Mouse (Mus musculus): ENCODE data around the gene Atxn10. TPM values are rescaled to one million over a fixed set of nuclear protein-coding genes. Genes with fewer than 3 reads are reported as not detected.
A peak's percentile ranks its signal among the peaks of the same experiment; 100 is the strongest.

The Atxn10 gene
- polyA plus RNA-seq, 1 experiment from 2014 or later = 343 TPM

GRCm38 (mm10) chr15:85477584-85477983, 141.5 kb downstream of the Atxn10 start:
- ATAC-seq (ENCODE audit: insufficient number of reproducible peaks, insufficient read depth, low FRiP score, low TSS enrichment, low read depth) = no peak
- no peak overlapping the region for H3K4me3 ChIP-seq
- WGBS = 6% methylated on average over 1 of the region's 1 CpGs
- H3K4me2 ChIP-seq = no peak overlapping the region
- no peak overlapping the region for H3K27ac ChIP-seq
- H3K4me1 ChIP-seq = peaks cover 20% of the 10 kb centered on the region
- no peaks in the 10 kb centered on the region for H3K36me3 ChIP-seq
- no peak overlapping the region for H3K9ac ChIP-seq
- no peaks in the 10 kb centered on the region for H3K9me3 ChIP-seq
- H3K27me3 ChIP-seq = no peaks in the 10 kb centered on the region

- Histone ChIP-seq H3K4me1 (peaks cover 20% of the 10 kb centered on the region), H3K27me3 (no peaks in the 10 kb centered on the region), H3K27ac (peak overlapping the region; percentile 72), H3K36me3 (no peaks in the 10 kb centered on the region), H3K9me3 (no peaks in the 10 kb centered on the region), H3K4me3 (no peak overlapping the region), H3K4me2 (no peak overlapping the region), H3K9ac (no peak overlapping the region)
- ATAC-seq (ENCODE audit: insufficient number of reproducible peaks, insufficient read depth, low FRiP score, low TSS enrichment, low read depth) = no peak
- WGBS = 64% methylated on average over 12 of the region's 12 CpGs
Observed at GRCm38 (mm10) chr15:85479365-85479764, 143.3 kb downstream of the Atxn10 start.

- H3K4me2 ChIP-seq = no peak overlapping the region
- H3K27me3 ChIP-seq = no peaks in the 10 kb centered on the region
- H3K9me3 ChIP-seq = no peaks in the 10 kb centered on the region
- H3K4me3 ChIP-seq = no peak overlapping the region
- 49% methylated on average over 5 of the region's 5 CpGs for WGBS
- H3K4me1 ChIP-seq = peaks cover 20% of the 10 kb centered on the region
- peak overlapping the region; percentile 51; the same call in 1 of the 2 replicates for H3K27ac ChIP-seq
- no peak for ATAC-seq (ENCODE audit: insufficient number of reproducible peaks, insufficient read depth, low FRiP score, low TSS enrichment, low read depth)
- no peak overlapping the region for H3K9ac ChIP-seq
- H3K36me3 ChIP-seq = no peaks in the 10 kb centered on the region
Observed at GRCm38 (mm10) chr15:85479919-85480318, 143.9 kb downstream of the Atxn10 start.

GRCm38 (mm10) chr15:85480630-85481029, 144.6 kb downstream of the Atxn10 start:
- Histone ChIP-seq H3K27me3 (no peaks in the 10 kb centered on the region), H3K4me1 (peaks cover 20% of the 10 kb centered on the region), H3K4me2 (no peak overlapping the region), H3K9ac (no peak overlapping the region), H3K36me3 (no peaks in the 10 kb centered on the region), H3K9me3 (no peaks in the 10 kb centered on the region), H3K4me3 (no peak overlapping the region), H3K27ac (peak overlapping the region; percentile 51; the same call in 1 of the 2 replicates)
- 21% methylated on average over 3 of the region's 3 CpGs for WGBS
- no peak for ATAC-seq (ENCODE audit: insufficient number of reproducible peaks, insufficient read depth, low FRiP score, low TSS enrichment, low read depth)

- WGBS = 75% methylated on average over 10 of the region's 10 CpGs
Observed at GRCm38 (mm10) chr15:85488900-85489299, 152.9 kb downstream of the Atxn10 start.

GRCm38 (mm10) chr15:85489751-85490150, 153.7 kb downstream of the Atxn10 start:
- Histone ChIP-seq H3K9ac (no peak overlapping the region), H3K27ac (no peak overlapping the region), H3K4me3 (no peak overlapping the region), H3K36me3 (no peaks in the 10 kb centered on the region), H3K4me1 (peaks cover 8% of the 10 kb centered on the region), H3K27me3 (peaks cover 9% of the 10 kb centered on the region; the same call in 1 of the 2 replicates), H3K4me2 (no peak overlapping the region), H3K9me3 (no peaks in the 10 kb centered on the region)
- 70% methylated on average over 7 of the region's 7 CpGs for WGBS
- no peak for ATAC-seq (ENCODE audit: insufficient number of reproducible peaks, insufficient read depth, low FRiP score, low TSS enrichment, low read depth)

More at GRCm38 (mm10) chr15:85488900-85489299, 152.9 kb downstream of the Atxn10 start:
- Histone ChIP-seq H3K9ac (no peak overlapping the region), H3K27ac (no peak overlapping the region), H3K27me3 (peaks cover 9% of the 10 kb centered on the region; the same call in 1 of the 2 replicates), H3K4me2 (no peak overlapping the region), H3K36me3 (no peaks in the 10 kb centered on the region), H3K9me3 (no peaks in the 10 kb centered on the region), H3K4me3 (no peak overlapping the region), H3K4me1 (no peaks in the 10 kb centered on the region)
- ATAC-seq (ENCODE audit: insufficient number of reproducible peaks, insufficient read depth, low FRiP score, low TSS enrichment, low read depth) = no peak

- Histone ChIP-seq H3K27me3 (peaks cover 21% of the 10 kb centered on the region), H3K9ac (no peak overlapping the region)
- WGBS = 12% methylated on average over 11 of the region's 11 CpGs
Observed at GRCm38 (mm10) chr15:85494163-85494621, 158.1 kb downstream of the Atxn10 start.

GRCm38 (mm10) chr15:85497548-85497947, 161.5 kb downstream of the Atxn10 start:
- 80% methylated on average over 4 of the region's 4 CpGs for WGBS
- no peaks in the 10 kb centered on the region for H3K36me3 ChIP-seq

More at GRCm38 (mm10) chr15:85494163-85494621, 158.1 kb downstream of the Atxn10 start:
- H3K27ac ChIP-seq = no peak overlapping the region
- ATAC-seq (ENCODE audit: insufficient number of reproducible peaks, insufficient read depth, low FRiP score, low TSS enrichment, low read depth) = no peak
- H3K9me3 ChIP-seq = no peaks in the 10 kb centered on the region
- H3K4me1 ChIP-seq = peaks cover 15% of the 10 kb centered on the region
- H3K4me3 ChIP-seq = no peak overlapping the region
- H3K4me2 ChIP-seq = no peak overlapping the region
- H3K36me3 ChIP-seq = no peaks in the 10 kb centered on the region

GRCm38 (mm10) chr15:85497981-85498475, 162.0 kb downstream of the Atxn10 start:
- Histone ChIP-seq H3K27me3 (peaks cover 19% of the 10 kb centered on the region), H3K9me3 (no peaks in the 10 kb centered on the region), H3K27ac (no peak overlapping the region), H3K4me2 (no peak overlapping the region), H3K36me3 (no peaks in the 10 kb centered on the region), H3K4me3 (no peak overlapping the region), H3K4me1 (peaks cover 15% of the 10 kb centered on the region), H3K9ac (no peak overlapping the region)
- no peak for ATAC-seq (ENCODE audit: insufficient number of reproducible peaks, insufficient read depth, low FRiP score, low TSS enrichment, low read depth)
- WGBS = 55% methylated on average over 10 of the region's 10 CpGs

More at GRCm38 (mm10) chr15:85497548-85497947, 161.5 kb downstream of the Atxn10 start:
- no peak for ATAC-seq (ENCODE audit: insufficient number of reproducible peaks, insufficient read depth, low FRiP score, low TSS enrichment, low read depth)
- Histone ChIP-seq H3K9me3 (no peaks in the 10 kb centered on the region), H3K9ac (no peak overlapping the region), H3K27ac (no peak overlapping the region), H3K4me3 (no peak overlapping the region), H3K4me2 (no peak overlapping the region), H3K27me3 (peaks cover 21% of the 10 kb centered on the region), H3K4me1 (peaks cover 15% of the 10 kb centered on the region)

GRCm38 (mm10) chr15:85500267-85500666, 164.2 kb downstream of the Atxn10 start:
- Histone ChIP-seq H3K4me3 (no peak overlapping the region), H3K4me1 (peaks cover 5% of the 10 kb centered on the region; the same call in 1 of the 2 replicates), H3K9me3 (no peaks in the 10 kb centered on the region), H3K36me3 (no peaks in the 10 kb centered on the region), H3K4me2 (no peak overlapping the region), H3K9ac (no peak overlapping the region), H3K27me3 (peaks cover 10% of the 10 kb centered on the region), H3K27ac (no peak overlapping the region)
- ATAC-seq (ENCODE audit: insufficient number of reproducible peaks, insufficient read depth, low FRiP score, low TSS enrichment, low read depth) = no peak
- 77% methylated on average over 10 of the region's 10 CpGs for WGBS

- Histone ChIP-seq H3K4me3 (no peak within 1 kb of the TSS), H3K4me2 (no peak within 1 kb of the TSS), H3K27me3 (peaks cover 4% of the 10 kb centered on the region; the same call in 1 of the 2 replicates), H3K9ac (no peak within 1 kb of the TSS), H3K27ac (no peak within 1 kb of the TSS), H3K4me1 (peaks cover 24% of the 10 kb centered on the region), H3K36me3 (no peaks in the 10 kb centered on the region), H3K9me3 (no peaks in the 10 kb centered on the region)
- 77% methylated on average over 8 of the region's 8 CpGs for WGBS
- ATAC-seq (ENCODE audit: insufficient number of reproducible peaks, insufficient read depth, low FRiP score, low TSS enrichment, low read depth) = no peak
Observed at GRCm38 (mm10) chr15:85503127-85503526, 167.1 kb downstream of the Atxn10 start, which contains the start of gene 7530416G11Rik. TSS of gene 7530416G11Rik (minus strand) at chr15:85503227.

Measured in embryonic facial prominence, embryonic 13.5 days (tissue).